Mouse (Mus musculus) midbrain, embryonic 10.5 days (tissue): ENCODE measurements at regions not wholly inside any gene's neighbourhood (a gene's known extent, or its start where the extent isn't known, plus 50 kb on each side); places are given as distances from the start of the nearest gene placed in this dataset.

Experiments used
- DNase-seq: peaks from one replicate; pipeline ENCODE4 v3.0.0-alpha.2; 2017; ENCODE audit warnings: low spot score
- H3K27ac ChIP-seq: fragments of 300-500 bp; sonication (generic); replicated peaks from 2 replicates; pipeline ENCODE4 v1.5.1; 2016; ENCODE audit warnings: mild to moderate bottlenecking
- H3K27me3 ChIP-seq: fragments of 300-500 bp; sonication (generic); 2 replicates; pipeline ENCODE4 v1.6.1; 2016; ENCODE audit warnings: low read depth, mild to moderate bottlenecking; ENCODE audit not compliant: poor library complexity, severe bottlenecking
- H3K36me3 ChIP-seq: fragments of 300-500 bp; sonication (generic); 2 replicates; pipeline ENCODE4 v1.6.1; 2016; ENCODE audit warnings: mild to moderate bottlenecking, moderate library complexity
- H3K4me1 ChIP-seq: fragments of 300-500 bp; sonication (generic); 2 replicates; pipeline ENCODE4 v1.6.1; 2016
- H3K4me3 ChIP-seq: fragments of 300-500 bp; sonication (generic); 2 replicates; pipeline ENCODE4 v1.5.1; 2016; ENCODE audit warnings: mild to moderate bottlenecking, moderate library complexity
- H3K9me3 ChIP-seq: fragments of 300-500 bp; sonication (generic); replicated peaks from 2 replicates; pipeline ENCODE4 v1.6.1; 2016; ENCODE audit warnings: mild to moderate bottlenecking
- WGBS: fragments of 180-500 bp; shearing (Covaris S2); methylation state at CpG from one replicate; pipeline ENCODE4 v1.1.7; 2016; 5-methylcytosine and 5-hydroxymethylcytosine counted together

- DNase-seq = no peak
- no peak overlapping the region for H3K4me3 ChIP-seq
- WGBS = 88% methylated on average over 3 of the region's 3 CpGs
- H3K27me3 ChIP-seq = no peaks in the 10 kb centered on the region
- no peaks in the 10 kb centered on the region for H3K4me1 ChIP-seq
- H3K9me3 ChIP-seq = no peaks in the 10 kb centered on the region
- H3K27ac ChIP-seq = no peak overlapping the region
- H3K36me3 ChIP-seq = no peaks in the 10 kb centered on the region
Observed at GRCm38 (mm10) chr10:122386748-122387147, 61.6 kb upstream of the Avpr1a start.

- 77% methylated on average over 3 of the region's 3 CpGs for WGBS
- Histone ChIP-seq H3K27me3 (no peaks in the 10 kb centered on the region), H3K4me1 (no peaks in the 10 kb centered on the region), H3K27ac (no peak overlapping the region), H3K36me3 (no peaks in the 10 kb centered on the region), H3K9me3 (no peaks in the 10 kb centered on the region), H3K4me3 (no peak overlapping the region)
- no peak for DNase-seq
Observed at GRCm38 (mm10) chr10:122379661-122380344, 68.5 kb upstream of the Avpr1a start.

GRCm38 (mm10) chr10:122343291-122343690 lies 105.0 kb upstream of the Avpr1a start:
- Histone ChIP-seq H3K4me3 (no peak overlapping the region), H3K36me3 (no peaks in the 10 kb centered on the region), H3K9me3 (no peaks in the 10 kb centered on the region), H3K4me1 (no peaks in the 10 kb centered on the region), H3K27me3 (no peaks in the 10 kb centered on the region), H3K27ac (no peak overlapping the region)
- DNase-seq = no peak
- WGBS = 95% methylated on average over 9 of the region's 9 CpGs

- H3K27ac ChIP-seq = no peak overlapping the region
- DNase-seq = no peak
- no peaks in the 10 kb centered on the region for H3K27me3 ChIP-seq
- H3K4me3 ChIP-seq = no peak overlapping the region
- no peaks in the 10 kb centered on the region for H3K4me1 ChIP-seq
- H3K36me3 ChIP-seq = no peaks in the 10 kb centered on the region
- WGBS = 90% methylated on average over 12 of the region's 12 CpGs
- no peaks in the 10 kb centered on the region for H3K9me3 ChIP-seq
Observed at GRCm38 (mm10) chr10:122342356-122342755, 105.9 kb upstream of the Avpr1a start.

GRCm38 (mm10) chr10:122326851-122327250 lies 121.4 kb upstream of the Avpr1a start:
- Histone ChIP-seq H3K4me1 (no peaks in the 10 kb centered on the region), H3K27ac (no peak overlapping the region), H3K27me3 (no peaks in the 10 kb centered on the region), H3K36me3 (no peaks in the 10 kb centered on the region), H3K4me3 (no peak overlapping the region), H3K9me3 (no peaks in the 10 kb centered on the region)
- no peak for DNase-seq
- 93% methylated on average over 6 of the region's 6 CpGs for WGBS

- no peaks in the 10 kb centered on the region for H3K27me3 ChIP-seq
- H3K4me1 ChIP-seq = no peaks in the 10 kb centered on the region
- WGBS = 86% methylated on average over 4 of the region's 4 CpGs
- no peak overlapping the region for H3K27ac ChIP-seq
- H3K9me3 ChIP-seq = no peaks in the 10 kb centered on the region
- no peaks in the 10 kb centered on the region for H3K36me3 ChIP-seq
- no peak overlapping the region for H3K4me3 ChIP-seq
- peak; percentile 15 for DNase-seq
Observed at GRCm38 (mm10) chr10:122318886-122319285, 129.4 kb upstream of the Avpr1a start.

GRCm38 (mm10) chr10:122310646-122311193 lies 137.6 kb upstream of the Avpr1a start:
- Histone ChIP-seq H3K4me1 (no peaks in the 10 kb centered on the region), H3K4me3 (no peak overlapping the region), H3K36me3 (no peaks in the 10 kb centered on the region), H3K27me3 (no peaks in the 10 kb centered on the region), H3K27ac (no peak overlapping the region), H3K9me3 (no peaks in the 10 kb centered on the region)
- no peak for DNase-seq
- WGBS = 73% methylated on average over 3 of the region's 3 CpGs

GRCm38 (mm10) chr10:122308691-122309090 lies 139.6 kb upstream of the Avpr1a start:
- H3K4me1 ChIP-seq = no peaks in the 10 kb centered on the region
- WGBS = 83% methylated on average over 3 of the region's 3 CpGs
- no peak overlapping the region for H3K4me3 ChIP-seq
- no peaks in the 10 kb centered on the region for H3K27me3 ChIP-seq
- no peak for DNase-seq
- H3K36me3 ChIP-seq = no peaks in the 10 kb centered on the region
- no peak overlapping the region for H3K27ac ChIP-seq
- no peaks in the 10 kb centered on the region for H3K9me3 ChIP-seq

GRCm38 (mm10) chr10:122302259-122302658 lies 146.0 kb upstream of the Avpr1a start:
- H3K4me3 ChIP-seq = no peak overlapping the region
- H3K9me3 ChIP-seq = no peaks in the 10 kb centered on the region
- DNase-seq = no peak
- no peak overlapping the region for H3K27ac ChIP-seq
- H3K36me3 ChIP-seq = no peaks in the 10 kb centered on the region
- no peaks in the 10 kb centered on the region for H3K27me3 ChIP-seq
- H3K4me1 ChIP-seq = no peaks in the 10 kb centered on the region
- 85% methylated on average over 6 of the region's 6 CpGs for WGBS

- Histone ChIP-seq H3K4me1 (no peaks in the 10 kb centered on the region), H3K9me3 (no peaks in the 10 kb centered on the region), H3K36me3 (no peaks in the 10 kb centered on the region), H3K27me3 (no peaks in the 10 kb centered on the region), H3K4me3 (no peak overlapping the region), H3K27ac (no peak overlapping the region)
- DNase-seq = no peak
- WGBS = 56% methylated on average over 5 of the region's 5 CpGs
Observed at GRCm38 (mm10) chr10:122295921-122296425, 152.3 kb upstream of the Avpr1a start.

GRCm38 (mm10) chr10:122291611-122292010 lies 156.7 kb upstream of the Avpr1a start:
- no peaks in the 10 kb centered on the region for H3K9me3 ChIP-seq
- no peaks in the 10 kb centered on the region for H3K27me3 ChIP-seq
- H3K4me3 ChIP-seq = no peak overlapping the region
- 93% methylated on average over 2 of the region's 2 CpGs for WGBS
- H3K4me1 ChIP-seq = no peaks in the 10 kb centered on the region
- no peak for DNase-seq
- H3K36me3 ChIP-seq = no peaks in the 10 kb centered on the region
- no peak overlapping the region for H3K27ac ChIP-seq

GRCm38 (mm10) chr10:122291091-122291490 lies 157.2 kb upstream of the Avpr1a start:
- no peaks in the 10 kb centered on the region for H3K4me1 ChIP-seq
- no peak overlapping the region for H3K4me3 ChIP-seq
- no peak overlapping the region for H3K27ac ChIP-seq
- 80% methylated on average over 5 of the region's 5 CpGs for WGBS
- H3K36me3 ChIP-seq = no peaks in the 10 kb centered on the region
- H3K9me3 ChIP-seq = no peaks in the 10 kb centered on the region
- no peaks in the 10 kb centered on the region for H3K27me3 ChIP-seq
- DNase-seq = no peak

GRCm38 (mm10) chr10:122274885-122275284 lies 173.4 kb upstream of the Avpr1a start:
- H3K27me3 ChIP-seq = no peaks in the 10 kb centered on the region
- no peaks in the 10 kb centered on the region for H3K4me1 ChIP-seq
- DNase-seq = no peak
- H3K27ac ChIP-seq = no peak overlapping the region
- no peaks in the 10 kb centered on the region for H3K9me3 ChIP-seq
- 91% methylated on average over 1 of the region's 1 CpGs for WGBS
- no peaks in the 10 kb centered on the region for H3K36me3 ChIP-seq
- H3K4me3 ChIP-seq = no peak overlapping the region
